Mouse (Mus musculus): Measurements from ENCODE around the gene Zwilch. TPM values are rescaled to one million over a fixed set of nuclear protein-coding genes. Genes with fewer than 3 reads are reported as not detected.

Gene Zwilch
- polyA plus RNA-seq (2015; fragmentation: Nextera tagmentation; extraction: Ambion mirVana), result 19.3 and 23.7 TPM in 2 replicates

- H3K9me3 ChIP-seq, result no peaks in the 10 kb centered on the region
- peak; percentile 82 for ATAC-seq (ENCODE audit: low FRiP score, low read depth)
- H3K9ac ChIP-seq, result peak within 1 kb of the TSS; percentile 86
- H3K4me3 ChIP-seq, result peak within 1 kb of the TSS; percentile 64
- peaks cover 35% of the 10 kb centered on the region for H3K36me3 ChIP-seq
- no peaks in the 10 kb centered on the region for H3K27me3 ChIP-seq
- peak within 1 kb of the TSS; percentile 83 for H3K4me2 ChIP-seq (replicated peaks)
- peaks cover 25% of the 10 kb centered on the region for H3K4me1 ChIP-seq
- peak within 1 kb of the TSS; percentile 90 for H3K27ac ChIP-seq
- under 1% methylated on average over 42 of the region's 42 CpGs for WGBS
Measured at GRCm38 (mm10) chr9:64172816-64173665, at the start of gene Zwilch, which contains the start of gene Rpl4. Zwilch (minus strand) TSS chr9:64173104. Rpl4 (plus strand) TSS chr9:64173375.

GRCm38 (mm10) chr9:64222098-64222497, 49.2 kb upstream of the Zwilch start:
- no peak overlapping the region for H3K9ac ChIP-seq
- no peaks in the 10 kb centered on the region for H3K9me3 ChIP-seq
- no peak overlapping the region for H3K27ac ChIP-seq
- H3K36me3 ChIP-seq, result 0 out of 2 replicates have a peak, but pooled peaks cover 4% of the 10 kb centered on the region
- no peak overlapping the region for H3K4me3 ChIP-seq
- peaks cover 7% of the 10 kb centered on the region; the same call in 1 of the 2 replicates for H3K4me1 ChIP-seq
- H3K27me3 ChIP-seq, result no peaks in the 10 kb centered on the region
- WGBS, result 54% methylated on average over 2 of the region's 2 CpGs
- no peak overlapping the region for H3K4me2 ChIP-seq (replicated peaks)
- no peak for ATAC-seq (ENCODE audit: low FRiP score, low read depth)

- H3K4me1 ChIP-seq, result peaks cover 7% of the 10 kb centered on the region; the same call in 1 of the 2 replicates
- H3K36me3 ChIP-seq, result 0 out of 2 replicates have a peak, but pooled peaks cover 4% of the 10 kb centered on the region
- no peak for ATAC-seq (ENCODE audit: low FRiP score, low read depth)
- H3K4me3 ChIP-seq, result no peak overlapping the region
- no peak overlapping the region for H3K27ac ChIP-seq
- no peak overlapping the region for H3K9ac ChIP-seq
- WGBS, result 86% methylated on average over 4 of the region's 4 CpGs
- no peaks in the 10 kb centered on the region for H3K9me3 ChIP-seq
- H3K27me3 ChIP-seq, result no peaks in the 10 kb centered on the region
- H3K4me2 ChIP-seq (replicated peaks), result no peak overlapping the region
Measured at GRCm38 (mm10) chr9:64221480-64221879, 48.6 kb upstream of the Zwilch start.

- Histone ChIP-seq H3K36me3 (0 out of 2 replicates have a peak, but pooled peaks cover 4% of the 10 kb centered on the region), H3K4me1 (peaks cover 7% of the 10 kb centered on the region; the same call in 1 of the 2 replicates), H3K27me3 (no peaks in the 10 kb centered on the region), H3K9me3 (no peaks in the 10 kb centered on the region), H3K4me2 (replicated peaks) (no peak overlapping the region), H3K4me3 (no peak overlapping the region), H3K27ac (no peak overlapping the region), H3K9ac (no peak overlapping the region)
- 80% methylated on average over 1 of the region's 1 CpGs for WGBS
- no peak for ATAC-seq (ENCODE audit: low FRiP score, low read depth)
Measured at GRCm38 (mm10) chr9:64220603-64221002, 47.7 kb upstream of the Zwilch start.

GRCm38 (mm10) chr9:64219772-64220420, 47.0 kb upstream of the Zwilch start:
- Histone ChIP-seq H3K4me1 (peaks cover 7% of the 10 kb centered on the region; the same call in 1 of the 2 replicates), H3K27me3 (no peaks in the 10 kb centered on the region), H3K9me3 (no peaks in the 10 kb centered on the region), H3K4me3 (no peak overlapping the region), H3K36me3 (0 out of 2 replicates have a peak, but pooled peaks cover 3% of the 10 kb centered on the region), H3K4me2 (replicated peaks) (no peak overlapping the region), H3K27ac (no peak overlapping the region), H3K9ac (no peak overlapping the region)
- ATAC-seq (ENCODE audit: low FRiP score, low read depth), result no peak
- WGBS, result 63% methylated on average over 10 of the region's 10 CpGs

- 56% methylated on average over 1 of the region's 1 CpGs for WGBS
- no peak overlapping the region for H3K9ac ChIP-seq
- H3K4me2 ChIP-seq (replicated peaks), result no peak overlapping the region
- no peaks in the 10 kb centered on the region for H3K9me3 ChIP-seq
- ATAC-seq (ENCODE audit: low FRiP score, low read depth), result no peak
- H3K4me1 ChIP-seq, result peaks cover 7% of the 10 kb centered on the region; the same call in 1 of the 2 replicates
- no peak overlapping the region for H3K4me3 ChIP-seq
- H3K27me3 ChIP-seq, result no peaks in the 10 kb centered on the region
- H3K36me3 ChIP-seq, result 0 out of 2 replicates have a peak, but pooled peaks cover 5% of the 10 kb centered on the region
- H3K27ac ChIP-seq, result no peak overlapping the region
Measured at GRCm38 (mm10) chr9:64219305-64219704, 46.4 kb upstream of the Zwilch start.

- H3K4me2 ChIP-seq (replicated peaks), result no peak overlapping the region
- ATAC-seq (ENCODE audit: low FRiP score, low read depth), result no peak
- H3K9me3 ChIP-seq, result no peaks in the 10 kb centered on the region
- peaks cover 7% of the 10 kb centered on the region; the same call in 1 of the 2 replicates for H3K4me1 ChIP-seq
- no peak overlapping the region for H3K4me3 ChIP-seq
- H3K27ac ChIP-seq, result no peak overlapping the region
- H3K36me3 ChIP-seq, result 0 out of 2 replicates have a peak, but pooled peaks cover 7% of the 10 kb centered on the region
- H3K27me3 ChIP-seq, result no peaks in the 10 kb centered on the region
- H3K9ac ChIP-seq, result no peak overlapping the region
Measured at GRCm38 (mm10) chr9:64217887-64218286, 45.0 kb upstream of the Zwilch start.

GRCm38 (mm10) chr9:64216641-64217040, 43.7 kb upstream of the Zwilch start:
- H3K9me3 ChIP-seq, result no peaks in the 10 kb centered on the region
- ATAC-seq (ENCODE audit: low FRiP score, low read depth), result no peak
- no peaks in the 10 kb centered on the region for H3K27me3 ChIP-seq
- H3K9ac ChIP-seq, result no peak overlapping the region
- WGBS, result 93% methylated on average over 2 of the region's 2 CpGs
- H3K27ac ChIP-seq, result no peak overlapping the region
- H3K4me2 ChIP-seq (replicated peaks), result no peak overlapping the region
- H3K4me3 ChIP-seq, result no peak overlapping the region
- peaks cover 18% of the 10 kb centered on the region for H3K36me3 ChIP-seq
- peaks cover 7% of the 10 kb centered on the region; the same call in 1 of the 2 replicates for H3K4me1 ChIP-seq

GRCm38 (mm10) chr9:64216090-64216489, 43.2 kb upstream of the Zwilch start:
- H3K36me3 ChIP-seq, result peaks cover 22% of the 10 kb centered on the region
- H3K9ac ChIP-seq, result no peak overlapping the region
- H3K9me3 ChIP-seq, result no peaks in the 10 kb centered on the region
- peaks cover 7% of the 10 kb centered on the region; the same call in 1 of the 2 replicates for H3K4me1 ChIP-seq
- no peaks in the 10 kb centered on the region for H3K27me3 ChIP-seq
- ATAC-seq (ENCODE audit: low FRiP score, low read depth), result no peak
- H3K4me3 ChIP-seq, result no peak overlapping the region
- WGBS, result 62% methylated on average over 4 of the region's 4 CpGs
- H3K4me2 ChIP-seq (replicated peaks), result no peak overlapping the region
- no peak overlapping the region for H3K27ac ChIP-seq

GRCm38 (mm10) chr9:64214452-64214851, 41.5 kb upstream of the Zwilch start:
- H3K4me3 ChIP-seq, result no peak overlapping the region
- H3K4me1 ChIP-seq, result peaks cover under 1% of the 10 kb centered on the region; the same call in 1 of the 2 replicates
- no peak for ATAC-seq (ENCODE audit: low FRiP score, low read depth)
- no peak overlapping the region for H3K27ac ChIP-seq
- H3K9me3 ChIP-seq, result no peaks in the 10 kb centered on the region
- no peak overlapping the region for H3K9ac ChIP-seq
- no peaks in the 10 kb centered on the region for H3K27me3 ChIP-seq
- peaks cover 38% of the 10 kb centered on the region for H3K36me3 ChIP-seq
- H3K4me2 ChIP-seq (replicated peaks), result no peak overlapping the region
- WGBS, result 87% methylated on average over 17 of the region's 17 CpGs

GRCm38 (mm10) chr9:64207509-64208084, 34.7 kb upstream of the Zwilch start:
- WGBS, result 89% methylated on average over 3 of the region's 3 CpGs
- H3K4me3 ChIP-seq, result no peak overlapping the region
- peaks cover 82% of the 10 kb centered on the region for H3K36me3 ChIP-seq
- no peak overlapping the region for H3K27ac ChIP-seq
- H3K9me3 ChIP-seq, result no peaks in the 10 kb centered on the region
- H3K4me1 ChIP-seq, result no peaks in the 10 kb centered on the region
- no peaks in the 10 kb centered on the region for H3K27me3 ChIP-seq
- H3K4me2 ChIP-seq (replicated peaks), result no peak overlapping the region
- no peak for ATAC-seq (ENCODE audit: low FRiP score, low read depth)
- H3K9ac ChIP-seq, result no peak overlapping the region

- no peak for ATAC-seq (ENCODE audit: low FRiP score, low read depth)
- H3K27ac ChIP-seq, result no peak overlapping the region
- peaks cover 62% of the 10 kb centered on the region for H3K36me3 ChIP-seq
- no peak overlapping the region for H3K4me2 ChIP-seq (replicated peaks)
- H3K4me3 ChIP-seq, result no peak overlapping the region
- no peaks in the 10 kb centered on the region for H3K27me3 ChIP-seq
- H3K9ac ChIP-seq, result no peak overlapping the region
- no peaks in the 10 kb centered on the region for H3K9me3 ChIP-seq
- H3K4me1 ChIP-seq, result no peaks in the 10 kb centered on the region
Measured at GRCm38 (mm10) chr9:64202866-64203265, 30.0 kb upstream of the Zwilch start.

All from limb, embryonic 13.5 days (tissue).